Mouse (Mus musculus) intestine, embryonic 16.5 days (tissue): ENCODE measurements at regions not wholly inside any gene's neighbourhood (a gene's known extent, or its start where the extent isn't known, plus 50 kb on each side); places are given as distances from the start of the nearest gene placed in this dataset.

ENCODE experiments used
- ATAC-seq: fragments of 200-750 bp; cut with Nextera tagmentation; 2 replicates; pipeline ENCODE4 v1.8.0; 2017; ENCODE audit warnings: moderate TSS enrichment, moderate library complexity
- H3K27ac ChIP-seq: fragments of 300-500 bp; sonication (generic); 2 replicates; pipeline ENCODE4 v1.5.1; 2014; ENCODE audit warnings: mild to moderate bottlenecking, low read length
- H3K27me3 ChIP-seq: fragments of 300-500 bp; sonication (generic); replicated peaks from 2 replicates; pipeline ENCODE4 v1.6.1; 2014; ENCODE audit warnings: low read length, control low read depth, mixed read lengths; ENCODE audit not compliant: control insufficient read depth, insufficient read depth
- H3K36me3 ChIP-seq: fragments of 300-500 bp; sonication (generic); 2 replicates; pipeline ENCODE4 v1.6.1; 2014; ENCODE audit warnings: low read length, control low read depth; ENCODE audit not compliant: control insufficient read depth, insufficient read depth
- H3K4me1 ChIP-seq: fragments of 300-500 bp; sonication (generic); 2 replicates; pipeline ENCODE4 v1.6.1; 2014; ENCODE audit warnings: low read length, control low read depth, mixed read lengths; ENCODE audit not compliant: control insufficient read depth, insufficient read depth
- H3K4me2 ChIP-seq: fragments of 300-500 bp; sonication (generic); 2 replicates; pipeline ENCODE4 v1.6.1; 2014; ENCODE audit warnings: low read depth, low read length, control low read depth
- H3K4me3 ChIP-seq: fragments of 300-500 bp; sonication (generic); 2 replicates; pipeline ENCODE4 v1.5.1; 2014; ENCODE audit warnings: mild to moderate bottlenecking, low read length
- H3K9ac ChIP-seq: fragments of 300-500 bp; sonication (generic); 2 replicates; pipeline ENCODE4 v1.6.1; 2014; ENCODE audit warnings: low read depth, low read length
- H3K9me3 ChIP-seq: fragments of 300-500 bp; sonication (generic); 2 replicates; pipeline ENCODE4 v1.6.1; 2016; ENCODE audit warnings: low read length, control low read depth; ENCODE audit not compliant: control insufficient read depth
- WGBS: fragments of 180-500 bp; shearing (Covaris S2); extraction: QIAGEN DNeasy Blood & Tissue Kit; methylation state at CpG from one replicate; pipeline ENCODE4 v1.1.7; 2014; 5-methylcytosine and 5-hydroxymethylcytosine counted together

GRCm38 (mm10) chr1:142730259-142730658 lies 910.2 kb upstream of the B3galt2 start:
- H3K9me3 ChIP-seq = no peaks in the 10 kb centered on the region
- no peak overlapping the region for H3K4me3 ChIP-seq
- no peak overlapping the region for H3K27ac ChIP-seq
- no peak for ATAC-seq
- no peaks in the 10 kb centered on the region for H3K4me1 ChIP-seq
- no peak overlapping the region for H3K9ac ChIP-seq
- no peak overlapping the region for H3K4me2 ChIP-seq
- H3K27me3 ChIP-seq = no peaks in the 10 kb centered on the region
- no peaks in the 10 kb centered on the region for H3K36me3 ChIP-seq

- Histone ChIP-seq H3K4me1 (no peaks in the 10 kb centered on the region), H3K9me3 (no peaks in the 10 kb centered on the region), H3K4me2 (no peak overlapping the region), H3K27ac (no peak overlapping the region), H3K27me3 (no peaks in the 10 kb centered on the region), H3K4me3 (no peak overlapping the region), H3K9ac (no peak overlapping the region), H3K36me3 (no peaks in the 10 kb centered on the region)
- no peak for ATAC-seq
These were observed 906.4 kb upstream of the B3galt2 start for GRCm38 (mm10) chr1:142734108-142734507.

GRCm38 (mm10) chr1:142738376-142738775 lies 902.1 kb upstream of the B3galt2 start:
- peak; percentile 71 for ATAC-seq
- H3K4me3 ChIP-seq = no peak overlapping the region
- H3K27ac ChIP-seq = no peak overlapping the region
- no peaks in the 10 kb centered on the region for H3K27me3 ChIP-seq
- no peaks in the 10 kb centered on the region for H3K9me3 ChIP-seq
- WGBS = 72% methylated on average over 2 of the region's 2 CpGs
- no peak overlapping the region for H3K9ac ChIP-seq
- H3K36me3 ChIP-seq = no peaks in the 10 kb centered on the region
- H3K4me2 ChIP-seq = no peak overlapping the region
- H3K4me1 ChIP-seq = no peaks in the 10 kb centered on the region

- H3K27me3 ChIP-seq = no peaks in the 10 kb centered on the region
- H3K9me3 ChIP-seq = no peaks in the 10 kb centered on the region
- no peak overlapping the region for H3K9ac ChIP-seq
- WGBS = 15% methylated on average over 2 of the region's 2 CpGs
- no peak overlapping the region for H3K4me3 ChIP-seq
- H3K4me1 ChIP-seq = no peaks in the 10 kb centered on the region
- peak; percentile 69; the same call in 1 of the 2 replicates for ATAC-seq
- no peak overlapping the region for H3K4me2 ChIP-seq
- no peak overlapping the region for H3K27ac ChIP-seq
- no peaks in the 10 kb centered on the region for H3K36me3 ChIP-seq
These were observed 898.2 kb upstream of the B3galt2 start for GRCm38 (mm10) chr1:142742307-142742706.

- Histone ChIP-seq H3K27ac (no peak overlapping the region), H3K9me3 (no peaks in the 10 kb centered on the region), H3K36me3 (no peaks in the 10 kb centered on the region), H3K27me3 (no peaks in the 10 kb centered on the region), H3K9ac (no peak overlapping the region), H3K4me2 (no peak overlapping the region), H3K4me1 (no peaks in the 10 kb centered on the region), H3K4me3 (no peak overlapping the region)
- no peak for ATAC-seq
- WGBS = 94% methylated on average over 2 of the region's 2 CpGs
These were observed 869.5 kb upstream of the B3galt2 start for GRCm38 (mm10) chr1:142771010-142771409.
